Mouse (Mus musculus): ENCODE measurements around the gene Zdhhc13. TPM values are rescaled to one million over a fixed set of nuclear protein-coding genes. Genes with fewer than 3 reads are reported as not detected.

Gene Zdhhc13
- polyA plus RNA-seq (2015; fragmentation: Nextera tagmentation; extraction: Ambion mirVana), result 39.8 and 41.2 TPM in 2 replicates

GRCm38 (mm10) chr7:48788851-48789572 is at the start of gene Zdhhc13:
TSS of gene Zdhhc13 (plus strand) at chr7:48789003.
- no peaks in the 10 kb centered on the region for H3K27me3 ChIP-seq
- peak within 1 kb of the TSS; percentile 85 for H3K27ac ChIP-seq (replicated peaks)
- peak within 1 kb of the TSS; percentile 88 for H3K9ac ChIP-seq
- peak within 1 kb of the TSS; percentile 87 for H3K4me3 ChIP-seq
- under 1% methylated on average over 57 of the region's 57 CpGs for WGBS
- H3K4me1 ChIP-seq (replicated peaks), result peaks cover 28% of the 10 kb centered on the region
- peak; percentile 99 for ATAC-seq (ENCODE audit: low read depth)
- H3K9me3 ChIP-seq, result no peaks in the 10 kb centered on the region
- H3K4me2 ChIP-seq, result peak within 1 kb of the TSS; percentile 73
- no peaks in the 10 kb centered on the region for H3K36me3 ChIP-seq

DNA sequence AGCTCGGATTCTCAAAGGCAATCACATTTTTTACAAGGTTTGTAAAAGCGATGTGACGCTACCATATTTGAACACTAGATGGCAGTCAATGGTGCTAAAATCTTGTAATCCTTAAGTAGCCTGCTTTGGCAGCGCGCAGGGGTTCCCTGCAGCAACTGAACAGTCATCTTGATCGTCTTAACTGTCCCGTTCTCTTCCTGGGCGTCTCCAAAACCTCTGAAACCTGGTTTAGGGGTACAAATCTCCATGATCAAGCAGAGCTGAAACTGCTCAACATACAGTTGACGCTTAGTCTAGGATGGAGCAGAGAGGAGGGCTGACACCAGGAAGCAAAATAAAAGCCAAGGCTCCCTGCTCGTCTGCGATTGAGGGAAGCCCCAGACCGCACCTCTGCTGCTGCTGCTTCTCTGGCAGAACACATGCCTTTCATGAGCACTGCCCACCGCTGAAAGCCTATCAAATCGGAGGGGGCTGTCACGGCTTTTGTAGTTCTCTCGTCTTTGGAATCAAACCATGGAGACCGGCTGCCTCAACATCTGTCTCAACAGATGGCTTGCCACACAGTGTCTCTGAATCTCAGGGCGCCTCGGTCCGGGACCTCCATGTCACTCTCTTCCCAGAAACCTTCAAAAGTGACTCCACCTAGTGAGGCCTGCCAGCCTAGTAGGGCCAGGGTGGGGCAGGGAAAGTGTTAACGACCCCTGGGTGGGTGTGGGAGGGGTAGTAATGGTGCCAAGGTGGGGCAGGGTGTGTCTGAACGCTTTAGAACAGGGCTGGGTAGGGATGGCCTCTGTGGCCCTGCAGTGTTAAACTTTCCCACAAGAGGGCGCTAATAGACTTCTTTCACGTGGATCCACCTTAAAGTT is 39.3 kb upstream of the Zdhhc13 start:
- WGBS, result under 1% methylated on average over 24 of the region's 24 CpGs
- H3K27me3 ChIP-seq, result peaks cover 15% of the 10 kb centered on the region; the same call in 1 of the 2 replicates
- H3K9ac ChIP-seq, result peak overlapping the region; percentile 65
- peaks cover 6% of the 10 kb centered on the region; the same call in 1 of the 2 replicates for H3K4me1 ChIP-seq (replicated peaks)
- no peaks in the 10 kb centered on the region for H3K9me3 ChIP-seq
- peak overlapping the region; percentile 41 for H3K4me3 ChIP-seq
- peak; percentile 89 for ATAC-seq (ENCODE audit: low read depth)
- H3K36me3 ChIP-seq, result no peaks in the 10 kb centered on the region
- H3K4me2 ChIP-seq, result peak overlapping the region; percentile 70
- peak overlapping the region; percentile 67 for H3K27ac ChIP-seq (replicated peaks)

- Histone ChIP-seq H3K9ac (no peak overlapping the region), H3K4me1 (replicated peaks) (peaks cover 6% of the 10 kb centered on the region; the same call in 1 of the 2 replicates), H3K4me2 (peak overlapping the region; percentile 70), H3K27ac (replicated peaks) (no peak overlapping the region), H3K4me3 (no peak overlapping the region), H3K9me3 (no peaks in the 10 kb centered on the region), H3K36me3 (no peaks in the 10 kb centered on the region), H3K27me3 (peaks cover 18% of the 10 kb centered on the region; the same call in 1 of the 2 replicates)
- WGBS, result 61% methylated on average over 8 of the region's 8 CpGs
- peak; percentile 15; the same call in 1 of the 2 replicates for ATAC-seq (ENCODE audit: low read depth)
Observed at GRCm38 (mm10) chr7:48750164-48750809, 38.5 kb upstream of the Zdhhc13 start.

DNA sequence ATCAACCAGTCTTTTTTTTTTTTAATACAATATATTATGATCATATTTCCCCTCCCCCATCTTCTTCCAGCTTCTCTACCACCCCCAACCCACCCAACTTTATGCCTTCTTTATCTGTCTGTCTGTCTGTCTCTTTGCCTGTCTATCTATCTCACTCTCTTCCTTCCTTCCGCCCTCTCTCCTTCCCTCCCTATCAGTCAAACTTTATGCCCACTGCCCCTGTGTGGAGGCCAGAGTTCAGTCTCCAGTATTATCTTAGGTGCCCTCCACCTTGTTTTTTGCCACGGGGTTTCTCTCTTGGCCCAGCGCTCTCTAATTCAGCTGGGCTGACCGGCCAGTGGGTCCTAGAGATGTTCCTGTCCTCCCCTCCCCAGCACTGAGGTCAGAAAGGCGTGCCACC is 37.6 kb upstream of the Zdhhc13 start:
- H3K27ac ChIP-seq (replicated peaks), result no peak overlapping the region
- H3K4me1 ChIP-seq (replicated peaks), result peaks cover 6% of the 10 kb centered on the region; the same call in 1 of the 2 replicates
- H3K4me2 ChIP-seq, result no peak overlapping the region
- no peaks in the 10 kb centered on the region for H3K9me3 ChIP-seq
- no peaks in the 10 kb centered on the region for H3K36me3 ChIP-seq
- 84% methylated on average over 5 of the region's 5 CpGs for whole genome bisulfite sequencing
- no peak overlapping the region for H3K4me3 ChIP-seq
- H3K27me3 ChIP-seq, result peaks cover 18% of the 10 kb centered on the region; the same call in 1 of the 2 replicates
- no peak overlapping the region for H3K9ac ChIP-seq
- ATAC-seq (ENCODE audit: low read depth), result no peak

DNA sequence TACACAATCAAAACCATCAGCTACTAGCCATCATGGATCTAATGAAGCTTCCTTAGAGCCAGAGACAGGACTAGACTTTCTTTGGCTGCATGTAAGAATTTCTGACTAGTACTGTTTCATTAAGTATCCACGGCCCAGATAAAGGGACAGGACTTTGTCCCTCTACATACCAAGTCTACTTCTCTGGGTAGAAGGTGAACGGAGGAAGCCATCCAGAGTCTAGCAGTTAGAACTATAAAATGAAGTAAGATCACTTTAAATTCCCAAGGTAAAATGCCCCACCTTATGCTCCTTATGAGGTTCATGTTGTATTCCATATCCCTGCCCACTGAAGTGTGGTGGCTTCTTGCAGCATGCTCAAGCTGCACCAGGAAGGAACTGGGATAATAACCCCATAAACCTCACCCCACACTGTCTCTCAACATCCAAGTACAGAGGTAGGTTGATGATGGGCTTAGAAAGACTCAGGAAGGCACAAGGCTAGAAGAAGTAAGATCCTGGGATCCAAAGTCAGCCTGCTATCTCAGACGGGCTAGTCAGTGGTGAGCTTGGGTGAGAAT is 34.3 kb upstream of the Zdhhc13 start:
- Histone ChIP-seq H3K4me2 (no peak overlapping the region), H3K36me3 (no peaks in the 10 kb centered on the region), H3K27me3 (0 out of 2 replicates have a peak, but pooled peaks cover 9% of the 10 kb centered on the region), H3K4me1 (replicated peaks) (peaks cover 4% of the 10 kb centered on the region; the same call in 1 of the 2 replicates), H3K9ac (no peak overlapping the region), H3K4me3 (no peak overlapping the region), H3K27ac (replicated peaks) (no peak overlapping the region), H3K9me3 (no peaks in the 10 kb centered on the region)
- no peak for ATAC-seq (ENCODE audit: low read depth)
- WGBS, result 85% methylated on average over 3 of the region's 3 CpGs

- Histone ChIP-seq H3K9ac (no peak overlapping the region), H3K4me1 (replicated peaks) (no peaks in the 10 kb centered on the region), H3K4me2 (no peak overlapping the region), H3K27me3 (0 out of 2 replicates have a peak, but pooled peaks cover 9% of the 10 kb centered on the region), H3K36me3 (no peaks in the 10 kb centered on the region), H3K27ac (replicated peaks) (no peak overlapping the region), H3K4me3 (no peak overlapping the region), H3K9me3 (no peaks in the 10 kb centered on the region)
- 86% methylated on average over 3 of the region's 3 CpGs for WGBS
- ATAC-seq (ENCODE audit: low read depth), result no peak
Observed at GRCm38 (mm10) chr7:48755825-48756224, 33.0 kb upstream of the Zdhhc13 start.

DNA sequence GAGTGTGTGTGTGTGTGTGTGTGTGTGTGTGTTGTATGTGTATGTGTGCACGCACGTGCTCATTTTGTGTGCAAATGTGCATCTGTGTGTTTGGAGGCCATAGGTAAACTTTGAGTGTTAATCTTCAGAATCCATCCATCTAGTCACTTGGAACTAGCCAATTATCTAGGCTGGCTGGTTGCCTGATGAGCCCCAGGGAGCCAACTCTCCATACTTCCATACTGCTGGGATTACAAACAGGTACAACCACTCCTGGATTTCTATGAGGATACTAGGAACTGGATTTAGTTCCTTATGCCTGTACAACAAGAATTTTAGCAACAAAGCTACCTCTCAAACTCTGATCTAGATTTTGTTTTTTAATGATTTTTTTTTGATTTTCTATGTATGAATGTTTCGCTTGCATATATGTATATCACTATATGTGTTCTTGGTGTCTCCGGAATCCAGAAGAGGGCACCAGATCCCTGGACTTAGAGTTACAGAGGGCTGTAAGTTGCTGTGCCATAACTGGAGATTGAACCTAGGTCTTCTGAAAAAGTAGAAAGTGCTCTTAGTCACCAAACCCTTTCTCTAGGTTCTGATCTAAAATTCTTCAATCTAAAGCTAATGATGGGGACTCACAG is 32.4 kb upstream of the Zdhhc13 start:
- 95% methylated on average over 4 of the region's 4 CpGs for WGBS
- H3K27ac ChIP-seq (replicated peaks), result no peak overlapping the region
- no peaks in the 10 kb centered on the region for H3K9me3 ChIP-seq
- H3K4me2 ChIP-seq, result no peak overlapping the region
- no peak overlapping the region for H3K9ac ChIP-seq
- no peak overlapping the region for H3K4me3 ChIP-seq
- 0 out of 2 replicates have a peak, but pooled peaks cover 7% of the 10 kb centered on the region for H3K27me3 ChIP-seq
- ATAC-seq (ENCODE audit: low read depth), result no peak
- no peaks in the 10 kb centered on the region for H3K36me3 ChIP-seq
- H3K4me1 ChIP-seq (replicated peaks), result no peaks in the 10 kb centered on the region

DNA sequence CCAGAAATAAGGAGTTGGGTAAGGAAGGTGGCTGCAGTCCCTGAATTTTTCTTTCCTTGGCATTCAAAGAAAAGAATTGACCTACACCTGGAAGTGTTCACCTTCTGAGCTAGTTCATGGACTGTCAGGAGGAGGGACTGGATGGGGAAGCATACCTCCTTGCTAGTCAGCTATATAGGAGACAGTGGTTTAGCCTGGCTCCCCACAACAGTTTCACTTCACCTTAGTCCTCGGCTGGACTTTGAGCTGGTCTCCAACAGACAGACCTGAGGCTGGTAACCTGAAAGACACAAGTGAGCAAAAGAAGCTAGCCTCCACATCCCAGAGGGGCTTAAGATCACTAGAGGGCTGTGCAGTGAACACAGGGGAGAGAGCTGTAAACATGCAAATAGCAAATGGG is 30.7 kb upstream of the Zdhhc13 start:
- no peak overlapping the region for H3K9ac ChIP-seq
- no peak for ATAC-seq (ENCODE audit: low read depth)
- H3K27ac ChIP-seq (replicated peaks), result no peak overlapping the region

DNA sequence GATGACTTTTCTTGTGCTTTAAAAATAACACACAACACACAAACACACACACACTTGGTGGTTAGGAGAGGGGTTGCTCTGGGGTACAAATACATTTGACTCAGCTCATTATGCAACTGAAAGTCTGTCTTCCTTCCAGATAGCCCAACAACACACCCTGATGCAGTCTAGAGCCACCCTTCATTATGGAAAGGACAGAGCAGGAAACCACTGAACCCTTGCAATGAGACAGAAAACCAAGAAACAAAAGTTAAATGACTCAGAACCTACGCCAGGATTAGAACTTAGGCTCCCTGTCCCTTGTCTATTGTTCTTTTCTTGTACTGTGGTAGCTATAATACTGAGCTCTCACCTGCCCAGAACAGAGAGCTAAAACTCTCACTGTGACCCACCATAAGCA is 28.0 kb upstream of the Zdhhc13 start:
- H3K9me3 ChIP-seq, result no peaks in the 10 kb centered on the region
- 73% methylated on average over 1 of the region's 1 CpGs for WGBS
- H3K27ac ChIP-seq (replicated peaks), result no peak overlapping the region
- H3K4me3 ChIP-seq, result no peak overlapping the region
- no peak overlapping the region for H3K4me2 ChIP-seq
- H3K4me1 ChIP-seq (replicated peaks), result no peaks in the 10 kb centered on the region
- H3K9ac ChIP-seq, result no peak overlapping the region
- H3K36me3 ChIP-seq, result no peaks in the 10 kb centered on the region
- no peak for ATAC-seq (ENCODE audit: low read depth)
- no peaks in the 10 kb centered on the region for H3K27me3 ChIP-seq

More for the DNA sequence above, 30.7 kb upstream of the Zdhhc13 start:
- Histone ChIP-seq H3K9me3 (no peaks in the 10 kb centered on the region), H3K4me3 (no peak overlapping the region), H3K27me3 (0 out of 2 replicates have a peak, but pooled peaks cover 6% of the 10 kb centered on the region), H3K4me1 (replicated peaks) (no peaks in the 10 kb centered on the region), H3K4me2 (no peak overlapping the region), H3K36me3 (no peaks in the 10 kb centered on the region)
- 90% methylated on average over 1 of the region's 1 CpGs for WGBS

GRCm38 (mm10) chr7:48762289-48762688 is 26.5 kb upstream of the Zdhhc13 start:
- no peaks in the 10 kb centered on the region for H3K36me3 ChIP-seq
- H3K27ac ChIP-seq (replicated peaks), result no peak overlapping the region
- H3K4me1 ChIP-seq (replicated peaks), result no peaks in the 10 kb centered on the region
- H3K4me2 ChIP-seq, result no peak overlapping the region
- H3K27me3 ChIP-seq, result no peaks in the 10 kb centered on the region
- no peak overlapping the region for H3K4me3 ChIP-seq
- ATAC-seq (ENCODE audit: low read depth), result no peak
- 71% methylated on average over 1 of the region's 1 CpGs for WGBS
- H3K9ac ChIP-seq, result no peak overlapping the region
- H3K9me3 ChIP-seq, result no peaks in the 10 kb centered on the region

- H3K9ac ChIP-seq, result no peak overlapping the region
- H3K36me3 ChIP-seq, result no peaks in the 10 kb centered on the region
- no peak for ATAC-seq (ENCODE audit: low read depth)
- WGBS, result 88% methylated on average over 3 of the region's 3 CpGs
- H3K4me2 ChIP-seq, result no peak overlapping the region
- H3K9me3 ChIP-seq, result no peaks in the 10 kb centered on the region
- H3K27me3 ChIP-seq, result no peaks in the 10 kb centered on the region
- no peaks in the 10 kb centered on the region for H3K4me1 ChIP-seq (replicated peaks)
- no peak overlapping the region for H3K4me3 ChIP-seq
- no peak overlapping the region for H3K27ac ChIP-seq (replicated peaks)
Observed at GRCm38 (mm10) chr7:48762721-48763120, 26.1 kb upstream of the Zdhhc13 start.

Measured in neural tube, embryonic 13.5 days (tissue).